Mouse (Mus musculus) intestine, embryonic 14.5 days (tissue): Measurements from ENCODE around the gene AA467197. TPM values are rescaled to one million over a fixed set of nuclear protein-coding genes. Genes with fewer than 3 reads are reported as not detected.

ENCODE experiments used
- ATAC-seq: fragments of 200-750 bp; cut with Nextera tagmentation; replicated peaks from 2 replicates; pipeline ENCODE4 v1.8.0; 2017; ENCODE audit warnings: low read depth, moderate number of reproducible peaks, moderate TSS enrichment, moderate library complexity; ENCODE audit not compliant: low FRiP score, low TSS enrichment
- DNase-seq: peaks from one replicate; pipeline ENCODE4 v3.0.0-alpha.2; 2018; ENCODE audit warnings: low spot score
- H3K27ac ChIP-seq: fragments of 300-500 bp; sonication (generic); 2 replicates; pipeline ENCODE4 v1.5.1; 2014; ENCODE audit warnings: low read depth, mild to moderate bottlenecking, control low read depth
- H3K27me3 ChIP-seq: fragments of 300-500 bp; sonication (generic); replicated peaks from 2 replicates; pipeline ENCODE4 v1.6.1; 2014; ENCODE audit warnings: low read length, control low read depth; ENCODE audit not compliant: control insufficient read depth, insufficient read depth
- H3K36me3 ChIP-seq: fragments of 300-500 bp; sonication (generic); 2 replicates; pipeline ENCODE4 v1.6.1; 2014; ENCODE audit warnings: low read length, control low read depth; ENCODE audit not compliant: control insufficient read depth, insufficient read depth
- H3K4me1 ChIP-seq: fragments of 300-500 bp; sonication (generic); replicated peaks from 2 replicates; pipeline ENCODE4 v1.6.1; 2014; ENCODE audit warnings: low read length, control low read depth, mixed read lengths; ENCODE audit not compliant: control insufficient read depth, insufficient read depth
- H3K4me2 ChIP-seq: fragments of 300-500 bp; sonication (generic); 2 replicates; pipeline ENCODE4 v1.6.1; 2014; ENCODE audit warnings: low read length
- H3K4me3 ChIP-seq: fragments of 300-500 bp; sonication (generic); 2 replicates; pipeline ENCODE4 v1.5.1; 2014; ENCODE audit warnings: low read depth, low read length, control low read depth, mixed read lengths
- H3K9ac ChIP-seq: fragments of 300-500 bp; sonication (generic); 2 replicates; pipeline ENCODE4 v1.6.1; 2014; ENCODE audit warnings: mild to moderate bottlenecking, low read length
- H3K9me3 ChIP-seq: fragments of 300-500 bp; sonication (generic); 2 replicates; pipeline ENCODE4 v1.6.1; 2016; ENCODE audit warnings: low read length, control low read depth; ENCODE audit not compliant: control insufficient read depth
- whole genome bisulfite sequencing: fragments of 180-500 bp; shearing (Covaris S2); extraction: QIAGEN DNeasy Blood & Tissue Kit; methylation state at CpG from one replicate; pipeline ENCODE4 v1.1.7; 2014; 5-methylcytosine and 5-hydroxymethylcytosine counted together
- polyA plus RNA-seq: library from polyadenylated mRNA; unstranded; fragments of >200 nt; fragmentation: Nextera tagmentation; extraction: Ambion mirVana; gene quantifications from 2 replicates; pipeline ENCODE4 v1.2.1, GENCODE M21; 2014

AA467197 gene
- polyA plus RNA-seq, 1 experiment from 2014 or later, result 5.2 TPM

- H3K27ac ChIP-seq, result no peak overlapping the region
- H3K4me3 ChIP-seq, result no peak overlapping the region
- no peaks in the 10 kb centered on the region for H3K9me3 ChIP-seq
- ATAC-seq (no peak), DNase-seq (no peak)
- no peak overlapping the region for H3K9ac ChIP-seq
- H3K27me3 ChIP-seq, result no peaks in the 10 kb centered on the region
- H3K36me3 ChIP-seq, result no peaks in the 10 kb centered on the region
- WGBS, result 46% methylated on average over 9 of the region's 9 CpGs
- H3K4me2 ChIP-seq, result no peak overlapping the region
- H3K4me1 ChIP-seq, result no peaks in the 10 kb centered on the region
Observed at GRCm38 (mm10) chr2:122656767-122657166, 20.0 kb downstream of the AA467197 start.

DNA sequence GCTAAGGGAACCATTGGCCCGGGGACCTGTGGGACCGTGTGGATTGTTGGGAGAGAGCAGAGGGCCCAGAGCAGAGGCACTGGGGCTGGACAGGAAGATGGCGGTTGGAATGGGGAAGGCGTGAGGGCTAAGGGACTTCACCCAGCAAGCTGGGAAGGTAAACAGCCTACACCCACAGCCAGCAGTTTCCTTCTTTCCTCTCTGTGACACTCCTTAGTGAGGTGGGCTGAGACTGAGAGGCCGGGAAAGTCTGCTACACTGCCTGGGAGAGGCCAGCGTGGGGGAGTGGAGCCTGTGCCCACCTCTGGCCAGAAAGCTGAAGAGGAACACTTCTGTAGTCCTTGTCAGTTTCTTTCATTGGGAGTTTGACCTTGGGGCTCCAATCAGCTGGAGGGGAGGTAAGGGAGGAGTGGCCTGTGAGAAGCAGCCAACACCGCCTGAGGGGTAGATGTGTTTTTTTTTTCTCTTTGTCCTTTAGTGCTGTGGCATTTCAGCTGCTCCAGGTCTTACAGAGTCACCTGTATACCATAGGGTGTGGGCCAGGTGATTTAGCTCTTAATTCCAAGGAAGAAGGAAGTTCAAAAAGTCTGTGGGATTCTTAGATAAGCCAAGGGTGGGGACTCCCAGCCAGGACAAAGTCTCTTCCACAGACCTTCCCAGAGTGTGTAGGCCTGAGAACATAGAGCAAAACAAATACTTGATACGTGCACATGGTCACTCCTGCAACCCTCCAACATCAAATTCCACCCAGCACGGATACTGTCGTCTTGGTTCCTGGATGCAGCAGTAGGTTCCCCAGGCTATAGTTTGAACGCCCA, 21.1 kb downstream of the AA467197 start:
- Histone ChIP-seq H3K4me3 (no peak overlapping the region), H3K4me2 (no peak overlapping the region), H3K9me3 (no peaks in the 10 kb centered on the region), H3K27ac (peak overlapping the region; percentile 77), H3K36me3 (no peaks in the 10 kb centered on the region), H3K4me1 (no peaks in the 10 kb centered on the region), H3K9ac (no peak overlapping the region), H3K27me3 (no peaks in the 10 kb centered on the region)
- WGBS, result 80% methylated on average over 11 of the region's 11 CpGs
- ATAC-seq, result peak; percentile 90
- DNase-seq, result peak; percentile 65

DNA sequence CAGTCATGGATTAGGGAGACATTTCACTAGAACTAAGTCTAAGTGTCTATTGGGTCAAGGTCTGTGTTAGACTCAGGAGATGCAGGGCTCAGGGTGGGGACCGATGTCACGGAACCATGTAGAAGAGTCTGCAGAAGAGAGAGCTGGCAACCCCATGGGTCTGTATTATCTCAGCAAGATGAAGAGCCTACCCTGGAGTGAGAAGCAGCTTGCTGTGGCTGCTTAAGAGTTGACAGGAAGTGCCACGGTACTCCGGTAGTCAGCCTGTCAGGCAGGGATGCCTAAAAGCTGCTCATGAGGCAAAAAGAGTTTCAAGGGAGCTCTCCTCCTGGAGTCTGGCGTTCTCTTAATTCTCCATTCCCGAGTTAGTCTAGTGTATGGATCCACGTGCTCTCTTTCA, 23.0 kb downstream of the AA467197 start:
- no peak overlapping the region for H3K27ac ChIP-seq
- 64% methylated on average over 7 of the region's 7 CpGs for WGBS
- H3K36me3 ChIP-seq, result no peaks in the 10 kb centered on the region
- no peaks in the 10 kb centered on the region for H3K27me3 ChIP-seq
- H3K4me2 ChIP-seq, result no peak overlapping the region
- ATAC-seq (no peak), DNase-seq (no peak)
- H3K9me3 ChIP-seq, result no peaks in the 10 kb centered on the region
- no peak overlapping the region for H3K4me3 ChIP-seq
- no peak overlapping the region for H3K9ac ChIP-seq
- no peaks in the 10 kb centered on the region for H3K4me1 ChIP-seq

DNA sequence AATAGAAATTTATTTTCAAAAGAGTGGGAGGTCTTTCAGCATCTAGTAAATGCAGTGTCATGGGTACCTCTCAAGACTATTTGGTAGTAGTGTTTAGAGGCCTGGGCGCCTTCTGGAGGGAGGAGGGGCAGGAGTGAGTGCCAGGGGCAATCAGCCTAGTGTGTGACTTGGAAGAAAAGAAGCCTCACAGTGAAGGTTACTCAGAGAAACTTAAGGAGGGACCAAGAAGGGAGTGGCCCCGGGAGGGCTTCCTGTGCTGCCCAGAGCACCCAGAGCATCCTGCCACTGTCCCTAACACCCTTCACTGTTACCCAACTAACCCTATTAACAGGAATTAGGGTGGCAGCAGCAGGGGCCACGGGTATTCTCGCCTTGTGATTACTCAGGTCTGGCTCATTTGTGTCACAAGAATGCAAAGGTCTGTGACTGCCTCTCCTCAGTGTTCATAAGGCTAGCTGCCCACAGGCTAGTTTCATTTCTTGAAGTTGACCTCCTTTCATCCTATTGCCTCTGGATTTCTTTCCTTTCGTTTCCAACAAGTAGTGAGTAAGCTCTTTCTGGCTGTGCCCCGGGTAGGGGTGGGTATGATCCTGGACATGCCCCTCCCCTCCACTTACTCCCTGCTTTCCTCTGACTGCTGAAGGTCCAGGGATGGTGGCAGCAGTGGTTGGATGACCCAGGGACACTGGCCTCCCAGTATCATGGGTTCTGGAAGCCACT, 28.6 kb downstream of the AA467197 start:
- 36% methylated on average over 6 of the region's 6 CpGs for WGBS
- ATAC-seq, result no peak
- H3K9ac ChIP-seq, result no peak overlapping the region

DNA sequence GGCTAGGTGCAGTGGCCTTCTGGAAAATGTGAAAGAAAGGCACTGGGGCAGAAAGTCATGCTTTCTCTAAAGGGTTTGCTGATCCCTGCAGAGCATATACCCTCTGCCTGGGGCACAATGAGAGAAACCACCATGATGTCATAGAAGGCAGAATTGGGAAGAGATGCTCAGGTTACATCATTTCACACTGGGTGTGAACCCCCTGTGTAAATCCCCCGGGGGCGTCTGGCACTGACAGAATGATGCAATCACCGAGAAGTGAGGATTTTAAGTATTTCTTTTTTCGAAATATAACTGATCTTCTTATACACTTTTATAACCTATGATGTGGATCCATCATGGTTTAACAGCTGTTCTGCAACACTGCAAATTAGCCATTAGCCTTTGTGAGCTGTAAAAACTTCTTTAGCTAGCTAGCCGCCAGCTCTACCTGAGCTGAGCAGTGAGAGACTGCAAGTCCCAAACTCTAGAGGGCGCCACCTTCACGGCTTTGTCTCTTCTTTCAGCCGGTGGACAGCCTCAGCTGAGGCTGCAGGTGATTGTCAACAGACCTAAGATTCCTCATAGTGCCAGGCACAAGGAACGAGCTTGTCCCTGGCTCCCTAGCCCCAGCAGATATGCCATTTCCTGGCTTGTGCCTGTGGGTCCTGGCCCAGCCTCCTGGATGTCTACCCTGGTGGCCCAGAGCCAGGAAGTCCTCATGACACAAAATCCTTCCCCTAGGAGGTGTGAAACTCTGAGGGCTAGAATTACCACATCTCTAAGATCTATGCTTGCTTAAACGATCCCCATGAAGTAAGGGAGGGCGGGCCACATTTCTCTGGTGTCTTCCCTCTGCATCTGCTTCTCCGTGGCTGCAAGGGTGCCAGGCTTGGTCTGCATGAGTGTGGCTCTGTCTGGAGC, 29.4 kb downstream of the AA467197 start:
- H3K4me1 ChIP-seq, result no peaks in the 10 kb centered on the region
- no peaks in the 10 kb centered on the region for H3K27me3 ChIP-seq
- no peak overlapping the region for H3K9ac ChIP-seq
- H3K9me3 ChIP-seq, result no peaks in the 10 kb centered on the region
- DNase-seq, result peak; percentile 70
- no peak overlapping the region for H3K4me2 ChIP-seq
- H3K27ac ChIP-seq, result no peak overlapping the region
- no peak overlapping the region for H3K4me3 ChIP-seq
- ATAC-seq, result peak; percentile 61; the same call in 1 of the 2 replicates
- WGBS, result 41% methylated on average over 12 of the region's 12 CpGs
- H3K36me3 ChIP-seq, result no peaks in the 10 kb centered on the region

More for the DNA sequence above, 28.6 kb downstream of the AA467197 start:
- Histone ChIP-seq H3K9me3 (no peaks in the 10 kb centered on the region), H3K27me3 (no peaks in the 10 kb centered on the region), H3K4me3 (no peak overlapping the region), H3K4me1 (no peaks in the 10 kb centered on the region), H3K4me2 (no peak overlapping the region), H3K27ac (no peak overlapping the region), H3K36me3 (no peaks in the 10 kb centered on the region)
- DNase-seq, result no peak

GRCm38 (mm10) chr2:122667856-122668255, 31.1 kb downstream of the AA467197 start:
- ATAC-seq (no peak), DNase-seq (no peak)
- H3K27ac ChIP-seq, result no peak overlapping the region
- H3K9ac ChIP-seq, result no peak overlapping the region
- H3K36me3 ChIP-seq, result no peaks in the 10 kb centered on the region
- WGBS, result 33% methylated on average over 5 of the region's 5 CpGs
- no peak overlapping the region for H3K4me3 ChIP-seq
- no peaks in the 10 kb centered on the region for H3K9me3 ChIP-seq
- no peak overlapping the region for H3K4me2 ChIP-seq
- no peaks in the 10 kb centered on the region for H3K4me1 ChIP-seq
- no peaks in the 10 kb centered on the region for H3K27me3 ChIP-seq

GRCm38 (mm10) chr2:122671714-122672113, 34.9 kb downstream of the AA467197 start:
- ATAC-seq (no peak), DNase-seq (no peak)
- Histone ChIP-seq H3K4me3 (no peak overlapping the region), H3K27ac (no peak overlapping the region), H3K9me3 (no peaks in the 10 kb centered on the region), H3K27me3 (no peaks in the 10 kb centered on the region), H3K9ac (no peak overlapping the region), H3K36me3 (no peaks in the 10 kb centered on the region), H3K4me2 (no peak overlapping the region), H3K4me1 (no peaks in the 10 kb centered on the region)
- WGBS, result 66% methylated on average over 5 of the region's 5 CpGs

DNA sequence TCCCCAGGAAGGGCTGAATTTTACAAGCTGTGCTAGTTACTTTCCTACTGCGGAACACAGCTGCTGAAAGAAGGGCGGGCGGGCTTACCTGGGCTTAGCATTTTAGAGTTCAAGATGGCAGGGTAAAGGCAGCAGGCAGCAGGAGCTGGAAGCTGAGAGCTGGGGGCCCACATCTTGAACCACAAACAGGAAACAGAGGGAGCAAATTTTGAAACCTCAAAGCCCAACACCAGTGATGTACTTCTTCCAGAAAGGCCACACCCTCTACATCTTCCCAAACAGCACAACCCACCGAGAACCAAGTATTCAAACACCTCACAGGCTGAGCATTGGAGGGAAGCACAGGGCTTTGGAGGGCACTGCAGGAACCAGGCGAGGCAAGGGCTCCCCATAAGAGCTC, 36.1 kb downstream of the AA467197 start:
- WGBS, result 59% methylated on average over 5 of the region's 5 CpGs
- H3K27ac ChIP-seq, result no peak overlapping the region
- no peaks in the 10 kb centered on the region for H3K27me3 ChIP-seq
- no peaks in the 10 kb centered on the region for H3K36me3 ChIP-seq
- no peaks in the 10 kb centered on the region for H3K4me1 ChIP-seq
- H3K9ac ChIP-seq, result no peak overlapping the region
- H3K4me2 ChIP-seq, result no peak overlapping the region
- H3K9me3 ChIP-seq, result no peaks in the 10 kb centered on the region
- no peak for DNase-seq
- H3K4me3 ChIP-seq, result no peak overlapping the region
- no peak for ATAC-seq
